In the genomic region with DNA sequence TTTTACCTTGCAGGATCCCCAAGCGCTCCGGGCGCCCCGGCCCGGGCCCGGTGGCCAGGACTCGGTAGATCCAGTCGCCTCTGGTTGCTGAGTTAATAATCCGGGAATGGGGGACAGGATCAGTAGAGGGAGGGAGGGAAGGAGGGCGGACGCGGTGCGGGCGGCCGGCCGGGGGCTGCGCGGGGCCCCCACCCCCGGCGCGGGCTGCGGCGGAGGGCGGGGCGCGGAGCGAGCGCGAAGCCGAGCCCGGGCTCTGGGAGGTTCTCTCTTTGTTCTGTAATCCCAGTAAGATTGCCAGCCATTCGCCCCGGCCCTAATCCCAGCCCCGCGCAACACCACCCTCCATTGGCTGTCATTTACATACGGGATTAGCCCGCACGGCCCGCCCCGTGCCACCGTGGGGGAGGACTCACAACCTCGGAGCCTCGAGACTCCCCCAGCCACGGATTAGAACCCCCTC, we compare ENCODE assay signal across 8 mouse cellular contexts. TPM values are rescaled to one million over a fixed set of nuclear protein-coding genes. Genes with fewer than 3 reads are reported as not detected.
A peak's percentile ranks its signal among the peaks of the same experiment; 100 is the strongest.
DNase-seq lines count a peak whose midpoint lies in the region; ATAC-seq lines count a peak whose summit lies in the region.

Gene Gtf2ird1, minus strand, starts transcription at position 214 of the 460 bp plus-strand sequence.

- ATAC-seq in CD4-positive, CD25-positive, alpha-beta regulatory T cell, adult 4 months: peak; percentile 60
- peak; percentile 89 for ATAC-seq in forebrain, embryonic 13.5 days
- peak; percentile 78 for ATAC-seq in heart, embryonic 16.5 days (replicated peaks; ENCODE audit: extremely low read depth, insufficient read depth, low FRiP score)
- ATAC-seq in liver, embryonic 12.5 days: peak; percentile 81

- no peaks in the 10 kb centered on the region for H3K27me3 ChIP-seq in forebrain, embryonic 13.5 days
- no peaks in the 10 kb centered on the region for H3K27me3 ChIP-seq in heart, embryonic 16.5 days (ENCODE audit: control insufficient read depth, insufficient read depth, low read length)
- H3K27me3 ChIP-seq in liver, embryonic 12.5 days (replicated peaks): no peaks in the 10 kb centered on the region

- peak within 1 kb of the TSS; percentile 96 for H3K4me3 ChIP-seq in brown adipose tissue, adult 24 weeks (ENCODE audit: insufficient read depth, low read depth, low read length)
- H3K4me3 ChIP-seq in forebrain, embryonic 13.5 days: peak within 1 kb of the TSS; percentile 79
- peak within 1 kb of the TSS; percentile 86 for H3K4me3 ChIP-seq in heart, embryonic 16.5 days (ENCODE audit: low read length)
- H3K4me3 ChIP-seq in liver, embryonic 12.5 days: peak within 1 kb of the TSS; percentile 76

- H3K36me3 ChIP-seq in forebrain, embryonic 13.5 days (ENCODE audit: poor library complexity, severe bottlenecking): peaks cover 18% of the 10 kb centered on the region
- H3K36me3 ChIP-seq in heart, embryonic 16.5 days (ENCODE audit: control insufficient read depth, insufficient read depth): peaks cover 8% of the 10 kb centered on the region
- H3K36me3 ChIP-seq in liver, embryonic 12.5 days: peaks cover 12% of the 10 kb centered on the region

- WGBS in forebrain, embryonic 13.5 days: under 1% methylated on average over 37 of the region's 44 CpGs
- under 1% methylated on average over 43 of the region's 44 CpGs for WGBS in heart, embryonic 16.5 days
- WGBS in liver, embryonic 12.5 days (ENCODE audit: insufficient replicate concordance): 1% methylated on average over 44 of the region's 44 CpGs

- peak; percentile 82 to 93 for DNase-seq in kidney, postnatal 25 days
- peak; percentile 82 for DNase-seq in neural tube, embryonic 10.5 days (ENCODE audit: extremely low spot score, low spot score)
- DNase-seq in thymus, adult 18-20 months: peak; percentile 46 to 66

- peak within 1 kb of the TSS; percentile 91 for H3K9ac ChIP-seq in forebrain, embryonic 13.5 days
- H3K9ac ChIP-seq in heart, embryonic 16.5 days (ENCODE audit: low read length): peak within 1 kb of the TSS; percentile 93
- H3K9ac ChIP-seq in liver, embryonic 12.5 days: peak within 1 kb of the TSS; percentile 80

- H3K4me1 ChIP-seq in brown adipose tissue, adult 24 weeks (ENCODE audit: control insufficient read depth, insufficient read depth, insufficient read length, low read length): no peaks in the 10 kb centered on the region
- peaks cover 27% of the 10 kb centered on the region for H3K4me1 ChIP-seq in forebrain, embryonic 13.5 days
- peaks cover 18% of the 10 kb centered on the region for H3K4me1 ChIP-seq in heart, embryonic 16.5 days (ENCODE audit: control insufficient read depth, insufficient read depth, low read length)
- H3K4me1 ChIP-seq in liver, embryonic 12.5 days: peaks cover 41% of the 10 kb centered on the region

- peak within 1 kb of the TSS; percentile 91 for H3K4me2 ChIP-seq in forebrain, embryonic 13.5 days
- peak within 1 kb of the TSS; percentile 91 for H3K4me2 ChIP-seq in heart, embryonic 16.5 days (ENCODE audit: low read depth, low read length)
- peak within 1 kb of the TSS; percentile 85 for H3K4me2 ChIP-seq in liver, embryonic 12.5 days

- 0 out of 2 replicates have a peak, but pooled peaks cover 6% of the 10 kb centered on the region for H3K9me3 ChIP-seq in forebrain, embryonic 13.5 days (replicated peaks)
- H3K9me3 ChIP-seq in heart, embryonic 16.5 days (replicated peaks; ENCODE audit: control insufficient read depth, low read length): no peaks in the 10 kb centered on the region
- H3K9me3 ChIP-seq in liver, embryonic 12.5 days (replicated peaks): 0 out of 2 replicates have a peak, but pooled peaks cover 2% of the 10 kb centered on the region

- H3K27ac ChIP-seq in brown adipose tissue, adult 24 weeks (replicated peaks; ENCODE audit: low read depth, low read length): peak within 1 kb of the TSS; percentile 97
- peak within 1 kb of the TSS; percentile 90 for H3K27ac ChIP-seq in forebrain, embryonic 13.5 days
- H3K27ac ChIP-seq in heart, embryonic 16.5 days (ENCODE audit: low read length): peak within 1 kb of the TSS; percentile 88
- H3K27ac ChIP-seq in liver, embryonic 12.5 days: peak within 1 kb of the TSS; percentile 74

RNA-seq across cellular contexts. Expression of gene Gtf2ird1, which starts in this region (rescaled TPM):
- polyA plus RNA-seq in CD4-positive, CD25-positive, alpha-beta regulatory T cell, adult 4 months (2017; shearing (Covaris generic)): 1 to 10 TPM; 6.0 to 8.0 TPM
- 37.9 and 80.1 TPM in 2 replicates for polyA plus RNA-seq in brown adipose tissue, adult 24 weeks (2012; ENCODE audit: insufficient read depth, insufficient read length, missing spikeins)
- polyA plus RNA-seq in forebrain, embryonic 13.5 days (2015; fragmentation: Nextera tagmentation; extraction: Ambion mirVana): 72.9 and 80.2 TPM in 2 replicates
- polyA plus RNA-seq in heart, embryonic 16.5 days (2015; fragmentation: Nextera tagmentation; extraction: Ambion mirVana): 48.2 and 50.7 TPM in 2 replicates
- polyA plus RNA-seq in liver, embryonic 12.5 days (2016; fragmentation: Nextera tagmentation; extraction: Ambion mirVana): 23.5 and 26.4 TPM in 2 replicates

Comparison
In these comparisons a context has a peak if more than half of its experiments do, and no peak if none do; other contexts are left out.
1. Peak in every context shown above with its lines: DNase-seq, ATAC-seq, H3K4me3 ChIP-seq and H3K27ac ChIP-seq.